Mouse (Mus musculus) hindbrain, embryonic 12.5 days (tissue): Measurements from ENCODE around the gene Hesx1. TPM values are rescaled to one million over a fixed set of nuclear protein-coding genes. Genes with fewer than 3 reads are reported as not detected.

ENCODE experiments used
- ATAC-seq: fragments of 200-750 bp; cut with Nextera tagmentation; 2 replicates; pipeline ENCODE4 v1.8.0; 2017; ENCODE audit warnings: moderate TSS enrichment; ENCODE audit not compliant: low FRiP score
- H3K27ac ChIP-seq: fragments of 300-500 bp; sonication (generic); 2 replicates; pipeline ENCODE4 v1.5.1; 2016; ENCODE audit warnings: mild to moderate bottlenecking
- H3K27me3 ChIP-seq: fragments of 300-500 bp; sonication (generic); 2 replicates; pipeline ENCODE4 v1.6.1; 2016; ENCODE audit warnings: mild to moderate bottlenecking
- H3K36me3 ChIP-seq: fragments of 300-500 bp; sonication (generic); 2 replicates; pipeline ENCODE4 v1.6.1; 2016; ENCODE audit warnings: mild to moderate bottlenecking
- H3K4me1 ChIP-seq: fragments of 300-500 bp; sonication (generic); 2 replicates; pipeline ENCODE4 v1.6.1; 2016
- H3K4me2 ChIP-seq: fragments of 300-500 bp; sonication (generic); replicated peaks from 2 replicates; pipeline ENCODE4 v1.6.1; 2016; ENCODE audit warnings: mild to moderate bottlenecking
- H3K4me3 ChIP-seq: fragments of 300-500 bp; sonication (generic); 2 replicates; pipeline ENCODE4 v1.5.1; 2016; ENCODE audit warnings: mild to moderate bottlenecking
- H3K9ac ChIP-seq: fragments of 300-500 bp; sonication (generic); 2 replicates; pipeline ENCODE4 v1.6.1; 2016; ENCODE audit warnings: mild to moderate bottlenecking, moderate library complexity
- H3K9me3 ChIP-seq: fragments of 300-500 bp; sonication (generic); replicated peaks from 2 replicates; pipeline ENCODE4 v1.6.1; 2016; ENCODE audit warnings: mild to moderate bottlenecking
- WGBS: fragments of 180-500 bp; shearing (Covaris S2); methylation state at CpG from one replicate; pipeline ENCODE4 v1.1.7; 2016; 5-methylcytosine and 5-hydroxymethylcytosine counted together
- polyA plus RNA-seq: library from polyadenylated mRNA; unstranded; fragments of >200 nt; fragmentation: Nextera tagmentation; extraction: Ambion mirVana; gene quantifications from 2 replicates; pipeline ENCODE4 v1.2.1, GENCODE M21; 2016

Hesx1 gene
- polyA plus RNA-seq, 1 experiment from 2014 or later, result not detected

- Histone ChIP-seq H3K4me3 (no peak overlapping the region), H3K9me3 (no peaks in the 10 kb centered on the region), H3K4me1 (peaks cover 77% of the 10 kb centered on the region), H3K9ac (no peak overlapping the region), H3K36me3 (no peaks in the 10 kb centered on the region), H3K4me2 (peak overlapping the region; percentile 9), H3K27ac (peak overlapping the region; percentile 62), H3K27me3 (peaks cover 26% of the 10 kb centered on the region)
- peak; percentile 26 for ATAC-seq
- WGBS, result 3% methylated on average over 11 of the region's 11 CpGs
Observed at GRCm38 (mm10) chr14:27044221-27044966, 50.2 kb downstream of the Hesx1 start.

- peak overlapping the region; percentile 9 for H3K4me2 ChIP-seq
- ATAC-seq, result peak; percentile 71
- 2% methylated on average over 2 of the region's 2 CpGs for WGBS
- no peak overlapping the region for H3K9ac ChIP-seq
- no peak overlapping the region for H3K4me3 ChIP-seq
- H3K27ac ChIP-seq, result peak overlapping the region; percentile 62
- H3K4me1 ChIP-seq, result peaks cover 77% of the 10 kb centered on the region
- no peaks in the 10 kb centered on the region for H3K36me3 ChIP-seq
- peaks cover 20% of the 10 kb centered on the region for H3K27me3 ChIP-seq
- H3K9me3 ChIP-seq, result no peaks in the 10 kb centered on the region
Observed at GRCm38 (mm10) chr14:27044967-27045361, 50.7 kb downstream of the Hesx1 start.

GRCm38 (mm10) chr14:27048231-27048956, 54.2 kb downstream of the Hesx1 start:
- no peak overlapping the region for H3K4me3 ChIP-seq
- H3K4me2 ChIP-seq, result no peak overlapping the region
- 0 out of 2 replicates have a peak, but pooled peaks cover 5% of the 10 kb centered on the region for H3K27me3 ChIP-seq
- ATAC-seq, result no peak
- H3K9me3 ChIP-seq, result no peaks in the 10 kb centered on the region
- H3K27ac ChIP-seq, result peak overlapping the region; percentile 52; the same call in 1 of the 2 replicates
- H3K36me3 ChIP-seq, result no peaks in the 10 kb centered on the region
- WGBS, result 19% methylated on average over 8 of the region's 8 CpGs
- H3K9ac ChIP-seq, result no peak overlapping the region
- H3K4me1 ChIP-seq, result peaks cover 76% of the 10 kb centered on the region

- Histone ChIP-seq H3K36me3 (0 out of 2 replicates have a peak, but pooled peaks cover 3% of the 10 kb centered on the region), H3K4me1 (peaks cover 59% of the 10 kb centered on the region), H3K4me3 (no peak overlapping the region), H3K27me3 (0 out of 2 replicates have a peak, but pooled peaks cover 5% of the 10 kb centered on the region), H3K4me2 (no peak overlapping the region), H3K27ac (peak overlapping the region; percentile 88), H3K9me3 (no peaks in the 10 kb centered on the region), H3K9ac (no peak overlapping the region)
- ATAC-seq, result 0 out of 2 replicates have a peak, but pooled peaks have one; percentile 1
- 9% methylated on average over 9 of the region's 9 CpGs for WGBS
Observed at GRCm38 (mm10) chr14:27050043-27050442, 55.8 kb downstream of the Hesx1 start.

GRCm38 (mm10) chr14:27050560-27051510, 56.6 kb downstream of the Hesx1 start:
- 0 out of 2 replicates have a peak overlapping the region, but pooled peaks have one; percentile 20 for H3K9ac ChIP-seq
- 6% methylated on average over 18 of the region's 18 CpGs for WGBS
- peaks cover 55% of the 10 kb centered on the region for H3K4me1 ChIP-seq

GRCm38 (mm10) chr14:27051511-27051895, 57.3 kb downstream of the Hesx1 start:
- Histone ChIP-seq H3K27me3 (peaks cover 8% of the 10 kb centered on the region; the same call in 1 of the 2 replicates), H3K36me3 (0 out of 2 replicates have a peak, but pooled peaks cover 3% of the 10 kb centered on the region), H3K4me1 (peaks cover 52% of the 10 kb centered on the region), H3K27ac (peak overlapping the region; percentile 88), H3K4me3 (no peak overlapping the region), H3K9me3 (no peaks in the 10 kb centered on the region), H3K9ac (no peak overlapping the region), H3K4me2 (peak overlapping the region; percentile 36)
- ATAC-seq, result no peak
- WGBS, result 26% methylated on average over 5 of the region's 5 CpGs

More at GRCm38 (mm10) chr14:27050560-27051510, 56.6 kb downstream of the Hesx1 start:
- Histone ChIP-seq H3K9me3 (no peaks in the 10 kb centered on the region), H3K27ac (peak overlapping the region; percentile 88), H3K36me3 (0 out of 2 replicates have a peak, but pooled peaks cover 3% of the 10 kb centered on the region), H3K4me3 (no peak overlapping the region), H3K4me2 (peak overlapping the region; percentile 36), H3K27me3 (peaks cover 8% of the 10 kb centered on the region; the same call in 1 of the 2 replicates)
- ATAC-seq, result peak; percentile 87

Other genes starting within 250 kb of the Hesx1 start
- gene Asb14, start 99.9 kb upstream of the Hesx1 start, polyA plus RNA-seq, result not detected in 2 replicates
- 50.6 and 54.6 TPM in 2 replicates for gene Appl1, start 23.2 kb upstream of the Hesx1 start, polyA plus RNA-seq
- gene Il17rd, start 44.5 kb downstream of the Hesx1 start, polyA plus RNA-seq, result 7.6 and 8.6 TPM in 2 replicates
- 6.6 and 7.6 TPM in 2 replicates for gene Arhgef3, start 120.5 kb downstream of the Hesx1 start, polyA plus RNA-seq